Mouse (Mus musculus): ENCODE results near the gene Slc6a21.

The Slc6a21 gene

DNA sequence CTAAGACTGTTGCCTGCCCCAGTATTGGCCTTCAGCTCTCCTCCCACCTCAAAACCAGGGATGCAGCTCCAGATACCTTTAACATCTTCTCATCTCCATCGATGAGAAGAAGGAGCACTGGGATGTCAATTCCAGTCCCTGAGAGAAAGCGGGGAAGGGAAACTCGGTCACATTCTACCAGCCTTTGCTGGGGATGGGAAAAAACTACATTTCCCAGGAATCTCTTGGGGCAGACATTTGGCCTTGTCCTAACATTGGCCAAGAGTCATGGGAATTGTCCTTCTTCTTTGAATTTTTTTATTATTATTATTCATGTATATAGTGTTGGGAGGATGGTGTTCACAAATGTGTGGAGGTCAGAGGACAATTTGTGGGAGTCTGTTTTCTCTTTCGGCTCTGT, 44.9 kb downstream of the Slc6a21 start:
- no peak for DNase-seq

DNA sequence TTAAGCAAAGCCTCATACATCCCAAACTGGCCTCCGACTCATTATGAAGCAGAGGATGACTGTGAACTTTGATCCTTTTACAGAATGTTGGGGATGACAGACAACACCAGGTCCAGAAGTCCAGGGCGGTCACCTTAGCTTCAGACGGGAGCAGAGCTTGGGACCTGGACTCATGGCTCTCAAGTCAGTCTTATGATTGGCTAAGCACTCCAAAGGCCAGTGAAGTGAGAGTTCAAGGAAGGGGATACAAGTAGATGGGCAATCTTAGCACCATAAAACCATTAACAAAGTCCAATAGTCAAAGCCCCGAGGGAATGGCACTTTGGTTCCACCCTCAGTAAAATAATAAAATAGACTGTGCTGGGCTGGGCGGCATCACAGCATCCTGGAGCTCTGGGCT, 45.8 kb downstream of the Slc6a21 start:
- no peak for DNase-seq

DNA sequence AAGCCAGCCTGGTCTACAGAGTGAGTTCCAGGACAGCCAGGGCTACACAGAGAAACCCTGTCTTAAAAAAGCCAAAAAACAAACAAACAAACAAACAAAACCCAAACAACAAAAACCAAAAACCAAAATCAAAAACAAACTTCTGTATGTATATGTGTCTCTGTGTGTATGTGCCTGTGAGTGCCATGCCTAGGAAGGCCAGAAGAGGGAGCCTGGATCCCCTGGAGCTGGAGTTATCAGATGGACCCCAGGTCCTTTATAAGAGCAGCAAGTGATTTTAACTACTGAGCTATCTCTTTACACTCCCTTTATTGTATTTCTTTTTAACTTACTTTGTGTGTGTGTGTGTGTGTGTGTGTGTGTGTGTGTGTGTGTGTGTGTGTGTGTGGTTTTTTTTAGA, 48.5 kb downstream of the Slc6a21 start:
- DNase-seq, result no peak

DNA sequence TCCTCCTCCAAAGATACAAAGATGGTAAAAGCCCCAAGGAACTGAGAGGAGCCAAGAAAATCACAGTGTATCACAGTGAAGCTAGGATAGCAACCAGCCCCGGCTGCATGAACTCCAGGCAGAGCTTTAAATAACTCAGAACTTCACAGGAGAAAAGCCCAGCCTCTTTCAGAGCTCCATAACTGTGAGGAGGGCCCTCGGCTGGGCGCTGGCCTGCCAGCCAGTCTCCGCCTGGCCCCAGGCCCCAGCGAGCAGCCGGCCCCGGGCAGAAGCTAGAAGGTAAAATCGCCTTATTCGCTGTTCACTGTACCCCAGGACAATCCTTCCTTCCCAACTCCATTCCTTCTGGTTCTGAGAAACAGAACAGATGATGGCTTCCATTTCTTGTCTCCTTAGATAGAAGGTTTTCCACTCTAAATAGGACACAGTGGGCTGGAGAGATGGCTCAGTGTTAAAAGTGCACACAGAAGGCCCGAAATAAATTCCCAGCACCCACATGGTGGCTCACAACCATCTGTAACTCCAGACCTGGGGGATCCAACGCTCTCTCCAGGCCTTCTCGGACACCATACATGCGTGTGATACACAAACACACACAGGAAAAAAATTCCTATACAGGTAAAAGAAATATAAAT, 51.6 kb downstream of the Slc6a21 start:
- no peak for DNase-seq

DNA sequence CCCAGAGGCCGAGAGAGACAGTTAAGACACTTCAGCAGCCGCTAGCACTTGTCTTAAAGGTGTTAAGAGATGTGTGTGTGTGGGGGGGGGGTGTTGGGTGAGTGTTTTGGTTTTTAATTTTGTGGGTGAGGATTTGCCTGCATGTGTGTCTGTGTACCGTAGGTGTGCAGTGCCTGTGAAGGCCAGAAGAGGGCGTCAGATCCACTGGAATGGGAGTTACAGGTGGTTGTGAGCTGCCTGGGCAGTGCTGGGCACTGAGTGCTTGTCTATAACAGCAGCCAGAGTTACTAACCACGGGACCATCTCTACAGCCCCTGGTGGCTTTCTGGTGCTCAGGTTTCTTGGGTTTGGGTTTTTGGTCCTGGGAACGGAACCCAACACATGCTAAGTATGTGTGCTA, 54.2 kb downstream of the Slc6a21 start:
- DNase-seq, result no peak

DNA sequence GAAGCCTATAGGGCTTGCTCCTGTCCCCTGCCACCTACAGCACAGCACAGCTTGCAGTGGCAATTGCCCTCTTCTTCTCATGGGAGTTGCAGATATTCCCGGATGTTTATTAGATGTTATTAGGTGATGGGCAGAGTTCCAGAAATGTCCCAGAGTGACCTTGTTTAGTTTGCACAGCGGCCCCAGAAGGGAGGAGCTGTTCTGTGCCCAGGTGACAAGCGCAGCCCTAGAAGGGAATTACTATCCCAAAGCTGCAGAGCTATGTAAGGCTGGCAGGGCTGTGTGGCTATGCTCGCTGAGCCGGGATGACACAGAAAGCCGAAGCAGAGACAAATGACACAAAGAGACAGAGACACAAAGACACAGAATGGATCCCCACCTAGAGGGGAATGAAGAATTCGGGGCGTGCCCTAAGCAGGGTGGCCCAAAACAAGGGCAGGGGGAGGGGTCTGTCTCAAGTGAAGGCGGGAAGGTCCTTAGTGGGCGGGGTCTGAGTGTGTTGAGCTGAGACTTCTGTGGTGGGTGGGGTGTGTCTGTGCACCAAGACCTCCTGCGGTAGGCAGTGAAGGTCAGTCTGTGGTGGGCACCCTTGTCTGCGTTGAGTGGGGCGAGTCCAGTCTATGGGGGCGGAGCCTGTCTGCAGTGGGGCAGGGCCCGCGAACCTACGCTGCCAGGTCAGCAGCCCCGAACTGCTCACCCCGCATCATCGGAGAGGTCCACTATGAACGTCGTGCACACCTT, 55.5 kb downstream of the Slc6a21 start:
- peak; percentile 57 for DNase-seq

DNA sequence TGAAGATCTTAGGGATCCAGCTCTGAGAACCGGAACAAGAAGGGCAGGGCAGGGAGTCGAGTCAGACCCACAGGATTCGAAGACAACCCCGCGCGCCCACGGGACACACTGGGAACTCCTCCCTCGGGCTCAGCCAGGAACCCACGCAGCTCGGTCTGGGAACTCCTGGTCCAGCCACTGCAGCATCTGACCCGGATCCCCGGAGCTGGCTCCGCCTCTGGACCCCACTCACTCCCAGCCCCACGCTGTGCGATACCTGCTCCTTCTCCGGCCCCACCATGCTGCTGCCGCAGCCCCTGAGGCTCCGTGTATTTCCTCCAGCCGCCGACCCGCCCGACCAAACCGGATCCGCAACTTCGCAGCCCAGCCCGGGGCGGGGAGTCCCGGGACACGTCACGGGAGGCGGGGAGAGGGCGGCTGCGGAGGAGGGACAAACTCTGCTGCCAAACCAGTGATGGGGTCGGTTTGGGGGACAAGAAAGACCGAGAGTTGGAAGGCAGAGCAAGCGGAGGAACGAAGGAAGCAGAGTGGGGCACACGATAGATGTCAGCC, 56.2 kb downstream of the Slc6a21 start, which contains the start of gene Trpm4:
Gene Trpm4, minus strand, starts transcription at position 350 of the 552 bp plus-strand sequence.
- DNase-seq, result peak; percentile 78

DNA sequence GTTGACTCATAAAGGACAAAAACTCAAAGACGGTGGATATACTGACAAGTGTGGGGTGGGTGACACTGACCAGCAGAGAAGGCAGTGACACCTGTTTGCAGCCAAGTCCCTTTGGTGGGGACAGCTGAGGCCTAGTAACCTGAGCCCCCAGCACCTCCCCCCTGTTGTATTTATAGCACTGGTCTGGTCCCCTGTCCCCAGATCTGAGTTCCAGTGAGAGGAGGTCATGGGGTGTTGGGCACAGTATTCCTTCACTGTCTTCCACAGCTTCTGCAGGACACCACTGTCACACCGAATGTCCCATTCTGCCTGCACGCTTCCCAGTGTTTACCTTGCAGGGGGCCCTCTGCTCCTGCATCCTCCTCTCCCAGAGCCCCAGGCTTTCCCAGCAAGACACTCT, 57.3 kb downstream of the Slc6a21 start:
- no peak for DNase-seq

DNA sequence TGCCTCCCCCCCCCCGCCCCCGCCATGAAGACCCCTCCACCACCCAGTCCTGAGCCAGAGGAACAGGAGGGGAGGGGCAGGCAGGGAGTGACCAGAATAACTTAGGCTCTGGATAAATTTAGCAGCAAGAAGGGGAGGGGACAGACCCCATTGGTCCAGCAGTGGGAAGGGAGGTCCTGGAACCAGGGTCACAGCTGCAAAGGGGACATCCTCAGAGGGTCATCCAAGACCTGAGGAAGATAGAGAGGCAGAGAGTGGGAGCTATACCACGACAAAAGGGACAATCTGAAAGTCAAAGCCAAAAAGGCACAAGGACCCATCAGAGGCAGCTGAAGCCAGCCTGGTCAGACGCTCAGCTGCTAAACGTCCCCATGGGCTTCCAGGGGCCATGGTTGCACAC, 57.7 kb downstream of the Slc6a21 start, which contains the start of gene Hrc:
Gene Hrc, plus strand, starts transcription at position 235 of the 400 bp plus-strand sequence.
- no peak for DNase-seq

DNA sequence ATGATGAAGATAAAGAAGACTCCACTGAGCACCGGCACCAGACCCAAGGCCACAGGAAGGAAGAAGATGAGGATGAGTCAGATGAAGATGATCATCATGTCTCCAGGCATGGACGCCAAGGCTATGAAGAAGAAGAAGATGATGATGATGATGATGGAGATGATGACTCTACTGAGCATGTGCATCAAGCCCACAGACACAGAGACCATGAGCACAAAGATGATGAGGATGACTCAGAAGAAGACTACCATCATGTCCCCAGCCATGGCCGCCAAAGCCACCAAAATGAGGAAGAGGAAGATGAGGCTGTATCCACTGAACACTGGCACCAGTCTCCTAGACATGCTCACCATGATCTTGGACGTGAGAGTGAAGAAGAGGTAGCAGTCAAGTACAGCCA, 59.0 kb downstream of the Slc6a21 start:
- no peak for DNase-seq

DNA sequence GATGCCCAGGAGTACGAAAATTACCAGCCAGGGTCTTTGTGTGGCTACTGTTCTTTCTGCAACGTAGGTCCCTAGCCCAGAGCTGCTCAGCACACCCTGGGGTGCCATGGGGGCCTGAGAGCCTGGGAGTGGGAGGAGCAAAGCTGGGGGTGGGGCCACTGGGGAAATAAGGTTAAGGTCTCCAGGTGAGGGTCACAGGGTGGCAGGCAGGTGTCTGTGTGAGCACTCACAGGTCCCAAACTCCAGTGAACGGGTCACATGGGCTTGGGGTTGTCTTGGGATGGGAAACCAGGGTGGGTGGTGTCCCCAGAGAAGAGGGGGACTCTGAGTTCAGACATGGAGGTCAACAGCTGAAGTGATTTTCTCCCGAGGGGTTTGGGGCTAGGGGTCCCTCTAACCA, 60.2 kb downstream of the Slc6a21 start:
- no peak for DNase-seq

DNA sequence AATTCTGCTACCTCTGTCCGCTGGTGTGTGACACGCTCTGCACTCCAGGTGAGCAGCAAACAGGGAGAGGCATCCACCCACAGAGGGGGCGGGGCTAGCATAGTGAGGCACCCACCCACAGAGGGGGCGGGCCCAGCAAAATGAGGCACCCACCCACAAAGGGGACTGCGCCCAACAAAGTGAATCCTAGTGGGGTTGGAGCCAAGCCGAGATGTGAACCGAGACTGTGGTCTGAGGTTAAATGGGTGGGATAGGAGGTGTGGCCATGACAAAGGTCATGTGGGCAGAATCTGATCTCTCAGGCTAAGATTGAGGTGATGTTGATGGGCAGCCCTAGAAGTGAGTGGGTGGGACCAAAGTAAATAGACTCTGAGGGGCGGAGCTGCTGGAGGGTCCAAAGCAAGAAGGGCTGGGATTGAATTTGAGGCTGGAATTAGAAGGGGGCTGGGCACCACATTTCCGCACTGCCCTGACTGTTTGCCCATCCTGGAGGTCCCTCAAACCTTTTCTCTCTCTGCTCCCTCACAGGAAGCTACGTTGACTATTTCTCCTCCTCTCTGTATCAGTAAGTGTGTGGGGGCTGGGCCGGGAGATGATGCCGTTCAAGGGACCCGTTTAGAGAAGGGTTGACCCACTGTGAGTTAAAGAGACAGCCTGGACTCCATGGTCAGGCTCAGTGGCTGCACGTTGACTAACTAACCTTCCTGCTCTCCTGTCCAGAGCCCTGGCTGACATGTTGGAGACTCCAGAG, 61.0 kb downstream of the Slc6a21 start:
- DNase-seq, result peak; percentile 49
